8 mouse cellular contexts compared by ENCODE assay signal in genomic region chr17:47294091-47294534, GRCm38 (mm10).
DNase-seq lines count a peak whose midpoint lies in the region; ATAC-seq and TF ChIP-seq lines count a peak whose summit lies in the region.

No protein-coding gene starts in this region.

- no peak for TF ChIP-seq POLR2A in heart, adult 2 months (IDR thresholded peaks at IDR 0.05; ENCODE audit: insufficient read depth, low read depth, low read length)

- intact Hi-C loops in heart, adult 2 months (cut with DNase I): no loop called here

- 23% methylated on average over 5 of the region's 5 CpGs for WGBS in heart, adult 2 months
- 5% methylated on average over 5 of the region's 5 CpGs for WGBS in large intestine, adult 2 months
- 19% methylated on average over 5 of the region's 5 CpGs for WGBS in midbrain, embryonic 14.5 days

- 0 out of 2 replicates have a peak, but pooled peaks have one; percentile 26 for TF ChIP-seq EP300 in heart, adult 2 months (IDR thresholded peaks at IDR 0.05; ENCODE audit: insufficient read depth, low read depth, low read length)

- no peak for TF ChIP-seq CTCF in heart, adult 2 months (IDR thresholded peaks at IDR 0.05)

- peak overlapping the region; percentile 30 for H3K27ac ChIP-seq in heart, adult 2 months
- no peak overlapping the region for H3K27ac ChIP-seq in midbrain, embryonic 14.5 days (replicated peaks; ENCODE audit: low read depth, low read length)

- ATAC-seq in CD4-positive, CD25-positive, alpha-beta regulatory T cell, adult 4 months: no peak
- no peak; the same call in 1 of the 2 replicates for ATAC-seq in midbrain, embryonic 14.5 days (ENCODE audit: low FRiP score, low TSS enrichment)
- no peak for ATAC-seq in megakaryocyte-erythroid progenitor cell, adult 5-6 weeks (replicated peaks; ENCODE audit: low FRiP score, low TSS enrichment, poor library complexity, severe bottlenecking)

- H3K79me2 ChIP-seq in heart, adult 2 months (replicated peaks; ENCODE audit: control insufficient read depth, insufficient read depth, low read length): no peaks in the 10 kb centered on the region

- peaks cover 13% of the 10 kb centered on the region for H3K4me1 ChIP-seq in heart, adult 2 months (ENCODE audit: control insufficient read depth, insufficient read depth, low read length)
- peaks cover 15% of the 10 kb centered on the region for H3K4me1 ChIP-seq in midbrain, embryonic 14.5 days (ENCODE audit: control insufficient read depth, insufficient read depth, low read length)

- no peak overlapping the region for H3K4me3 ChIP-seq in heart, adult 2 months
- H3K4me3 ChIP-seq in midbrain, embryonic 14.5 days (replicated peaks; ENCODE audit: low read depth, low read length): no peak overlapping the region

- no peak overlapping the region for H3K9ac ChIP-seq in heart, adult 2 months (ENCODE audit: low read depth, low read length)
- no peak overlapping the region for H3K9ac ChIP-seq in midbrain, embryonic 14.5 days (replicated peaks; ENCODE audit: low read length)

- DNase-seq in CD4-positive, CD25-positive, alpha-beta regulatory T cell, adult 2 months (ENCODE audit: low read depth, low spot score): peak; percentile 12
- peak; percentile 60 for DNase-seq in adrenal gland, postnatal 14 days
- peak; percentile 57 to 76 for DNase-seq in heart, adult 2 months
- peak; percentile 28 for DNase-seq in large intestine, adult 2 months (ENCODE audit: low read depth, low spot score)
- DNase-seq in midbrain, embryonic 14.5 days: peak; percentile 52
- DNase-seq in spleen, postnatal 36 days (ENCODE audit: low spot score in 2 of 2): no peak

- H3K36me3 ChIP-seq in heart, adult 2 months (ENCODE audit: control insufficient read depth, insufficient read depth, low read length): no peaks in the 10 kb centered on the region
- H3K36me3 ChIP-seq in midbrain, embryonic 14.5 days (ENCODE audit: control insufficient read depth, insufficient read depth, low read length): no peaks in the 10 kb centered on the region

- H3K27me3 ChIP-seq in heart, adult 2 months (ENCODE audit: control insufficient read depth, insufficient read depth, low read length): no peaks in the 10 kb centered on the region
- no peaks in the 10 kb centered on the region for H3K27me3 ChIP-seq in midbrain, embryonic 14.5 days (ENCODE audit: control insufficient read depth, insufficient read depth, low read length)

- H3K9me3 ChIP-seq in midbrain, embryonic 14.5 days (ENCODE audit: control insufficient read depth, low read length): no peaks in the 10 kb centered on the region

- no peak overlapping the region for H3K4me2 ChIP-seq in midbrain, embryonic 14.5 days (ENCODE audit: low read length)

Comparison
In these comparisons a context has a peak if more than half of its experiments do, and no peak if none do; other contexts are left out.
1. DNase-seq: peak in CD4-positive, CD25-positive, alpha-beta regulatory T cell, adult 2 months (single experiment), adrenal gland, postnatal 14 days (single experiment), heart, adult 2 months (2 of 2), large intestine, adult 2 months (single experiment) and midbrain, embryonic 14.5 days (single experiment); none in spleen, postnatal 36 days (0 of 2).